Mouse (Mus musculus) layer of hippocampus, postnatal 14 days (tissue): Measurements from ENCODE around the gene Agpat2. TPM values are rescaled to one million over a fixed set of nuclear protein-coding genes. Genes with fewer than 3 reads are reported as not detected.
A peak's percentile ranks its signal among the peaks of the same experiment; 100 is the strongest.

ENCODE experiments used
- DNase-seq, 2 experiments: peaks; one replicate each; pipeline ENCODE4 v3.0.0; 2021 to 2022; ENCODE audit warnings: low spot score in 2 of 2, mixed read lengths in 1 of 2
- long read RNA-seq, 2 experiments: library from polyadenylated mRNA; stranded (forward); transcript quantifications; one replicate each; pipeline ENCODE4 v2.0.0; 2021
- total RNA-seq, 2 experiments: library from RNA; stranded (reverse); gene quantifications; 2 replicates each; pipeline ENCODE4 v1.2.3; 2021

The Agpat2 gene
- 1 to 10 TPM; 1.2 to 1.9 TPM for total RNA-seq
- long read RNA-seq, experiment 1, partial matches to known transcripts, result 0 of 1 reads
- long read RNA-seq, experiment 1, other reads (novel, unspliced or antisense), result 0 of 1 reads
- long read RNA-seq, experiment 2, partial matches to known transcripts, result 1 of 5 reads
- long read RNA-seq, experiment 2, other reads (novel, unspliced or antisense), result 0 of 5 reads

- DNase-seq, result peak; percentile 22 to 31
These were observed at the start of gene Agpat2 for GRCm38 (mm10) chr2:26603720-26604671. Gene Agpat2, minus strand, starts transcription at chr2:26604417.

GRCm38 (mm10) chr2:26646643-26647293, 42.6 kb upstream of the Agpat2 start:
- DNase-seq, result peak; percentile 74 to 88

GRCm38 (mm10) chr2:26643942-26644341, 39.7 kb upstream of the Agpat2 start:
- no peak for DNase-seq

- DNase-seq, result no peak
These were observed 36.9 kb upstream of the Agpat2 start for GRCm38 (mm10) chr2:26641006-26641647.

GRCm38 (mm10) chr2:26639838-26640830, 35.9 kb upstream of the Agpat2 start:
- DNase-seq, result peak; percentile 98

GRCm38 (mm10) chr2:26639083-26639482, 34.9 kb upstream of the Agpat2 start:
- DNase-seq, result no peak

- no peak for DNase-seq
These were observed 34.4 kb upstream of the Agpat2 start for GRCm38 (mm10) chr2:26638572-26638971.

GRCm38 (mm10) chr2:26638039-26638438, 33.8 kb upstream of the Agpat2 start:
- DNase-seq, result no peak

- no peak for DNase-seq
These were observed 33.2 kb upstream of the Agpat2 start for GRCm38 (mm10) chr2:26637316-26637932.

- no peak for DNase-seq
These were observed 32.1 kb upstream of the Agpat2 start for GRCm38 (mm10) chr2:26636325-26636635.

- DNase-seq, result no peak
These were observed 31.5 kb upstream of the Agpat2 start for GRCm38 (mm10) chr2:26635489-26636324.

GRCm38 (mm10) chr2:26634629-26635488, 30.6 kb upstream of the Agpat2 start:
- DNase-seq, result no peak

GRCm38 (mm10) chr2:26633953-26634530, 29.8 kb upstream of the Agpat2 start:
- DNase-seq, result no peak

GRCm38 (mm10) chr2:26632541-26633395, 28.6 kb upstream of the Agpat2 start:
- no peak for DNase-seq

GRCm38 (mm10) chr2:26628792-26629437, 24.7 kb upstream of the Agpat2 start:
- no peak for DNase-seq
